Mouse (Mus musculus) lung, adult 10 weeks (tissue): ENCODE results near the gene Sec22a. TPM values are rescaled to one million over a fixed set of nuclear protein-coding genes. Genes with fewer than 3 reads are reported as not detected.

ENCODE experiments used
- polyA plus RNA-seq: library from polyadenylated mRNA; stranded (reverse); fragments of 350-450 nt; fragmentation: Illumina TruSeq; extraction: RNeasy Lipid Tissue Mini Kit (QIAGEN cat#74804); gene quantifications from one replicate; pipeline ENCODE4 v1.2.3, GENCODE M21; 2014; ENCODE audit warnings: low read depth, low replicate concordance; ENCODE audit not compliant: insufficient read depth

Sec22a gene
- 13.3 TPM for polyA plus RNA-seq

GRCm38 (mm10) chr16:35363150-35364062 lies at the start of gene Sec22a:
TSS of gene Sec22a (minus strand) at chr16:35363918.

Other genes with a start within 250 kb of the Sec22a start
- 4.4 TPM for gene Adcy5, start 209.0 kb downstream of the Sec22a start, polyA plus RNA-seq
- gene Pdia5, start 127.0 kb upstream of the Sec22a start, polyA plus RNA-seq = 18.6 TPM
- 0.12 TPM for gene Sema5b, start 177.2 kb upstream of the Sec22a start, polyA plus RNA-seq